Mouse (Mus musculus) embryonic facial prominence, embryonic 14.5 days (tissue): Measurements from ENCODE around the gene Slc6a16. TPM values are rescaled to one million over a fixed set of nuclear protein-coding genes. Genes with fewer than 3 reads are reported as not detected.
A peak's percentile ranks its signal among the peaks of the same experiment; 100 is the strongest.

Experiments used
- ATAC-seq: fragments of 200-750 bp; cut with Nextera tagmentation; 2 replicates; pipeline ENCODE4 v1.8.0; 2017; ENCODE audit warnings: low read depth, moderate number of reproducible peaks, moderate TSS enrichment
- DNase-seq: peaks from one replicate; pipeline ENCODE4 v3.0.0-alpha.2; 2015; ENCODE audit warnings: low spot score
- H3K27ac ChIP-seq: fragments of 300-500 bp; sonication (generic); replicated peaks from 2 replicates; pipeline ENCODE4 v1.5.1; 2014; ENCODE audit warnings: low read depth, mild to moderate bottlenecking, low read length, moderate library complexity
- H3K27me3 ChIP-seq: fragments of 300-500 bp; sonication (generic); replicated peaks from 2 replicates; pipeline ENCODE4 v1.6.1; 2014; ENCODE audit warnings: low read length; ENCODE audit not compliant: control insufficient read depth, insufficient read depth
- H3K36me3 ChIP-seq: fragments of 300-500 bp; sonication (generic); 2 replicates; pipeline ENCODE4 v1.6.1; 2014; ENCODE audit warnings: low read length, mixed read lengths; ENCODE audit not compliant: control insufficient read depth, insufficient read depth
- H3K4me1 ChIP-seq: fragments of 300-500 bp; sonication (generic); 2 replicates; pipeline ENCODE4 v1.6.1; 2014; ENCODE audit warnings: antibody characterized with exemption, low read length; ENCODE audit not compliant: control insufficient read depth, insufficient read depth
- H3K4me2 ChIP-seq: fragments of 300-500 bp; sonication (generic); 2 replicates; pipeline ENCODE4 v1.6.1; 2014; ENCODE audit warnings: low read depth, mild to moderate bottlenecking, low read length, moderate library complexity, mixed read lengths
- H3K4me3 ChIP-seq: fragments of 300-500 bp; sonication (generic); 2 replicates; pipeline ENCODE4 v1.5.1; 2014; ENCODE audit warnings: low read depth, mild to moderate bottlenecking, low read length
- H3K9ac ChIP-seq: fragments of 300-500 bp; sonication (generic); 2 replicates; pipeline ENCODE4 v1.6.1; 2014; ENCODE audit warnings: low read depth, mild to moderate bottlenecking, low read length, moderate library complexity, mixed read lengths
- H3K9me3 ChIP-seq: fragments of 300-500 bp; sonication (generic); 2 replicates; pipeline ENCODE4 v1.6.1; 2016; ENCODE audit warnings: low read length; ENCODE audit not compliant: control insufficient read depth
- WGBS: fragments of 180-500 bp; shearing (Covaris S2); extraction: QIAGEN DNeasy Blood & Tissue Kit; methylation state at CpG from one replicate; pipeline ENCODE4 v1.1.7; 2014; 5-methylcytosine and 5-hydroxymethylcytosine counted together
- polyA plus RNA-seq: library from polyadenylated mRNA; unstranded; fragments of >200 nt; fragmentation: Nextera tagmentation; extraction: Ambion mirVana; gene quantifications from 2 replicates; pipeline ENCODE4 v1.2.1, GENCODE M21; 2014

Slc6a16 gene
- polyA plus RNA-seq, 1 experiment from 2014 or later: 0.11 TPM

- 5% methylated on average over 21 of the region's 21 CpGs for WGBS
- H3K9ac ChIP-seq: peak overlapping the region; percentile 55
- peak overlapping the region; percentile 53 for H3K4me2 ChIP-seq
- peaks cover 15% of the 10 kb centered on the region; the same call in 1 of the 2 replicates for H3K4me1 ChIP-seq
- DNase-seq: peak; percentile 87
- no peaks in the 10 kb centered on the region for H3K9me3 ChIP-seq
- H3K36me3 ChIP-seq: peaks cover 32% of the 10 kb centered on the region
- peak overlapping the region; percentile 29 for H3K4me3 ChIP-seq
- H3K27ac ChIP-seq: peak overlapping the region; percentile 67
- peaks cover 3% of the 10 kb centered on the region; the same call in 1 of the 2 replicates for H3K27me3 ChIP-seq
- peak; percentile 85 for ATAC-seq
These were observed 5.8 kb upstream of the Slc6a16 start for GRCm38 (mm10) chr7:45234922-45235571.

- H3K4me1 ChIP-seq: peaks cover 18% of the 10 kb centered on the region
- DNase-seq: no peak
- peak overlapping the region; percentile 29 for H3K4me3 ChIP-seq
- peak overlapping the region; percentile 67; the same call in 1 of the 2 replicates for H3K27ac ChIP-seq
- peaks cover 3% of the 10 kb centered on the region; the same call in 1 of the 2 replicates for H3K27me3 ChIP-seq
- H3K9ac ChIP-seq: peak overlapping the region; percentile 55
- H3K4me2 ChIP-seq: peak overlapping the region; percentile 53
- no peaks in the 10 kb centered on the region for H3K9me3 ChIP-seq
- ATAC-seq: peak; percentile 5; the same call in 1 of the 2 replicates
- H3K36me3 ChIP-seq: peaks cover 31% of the 10 kb centered on the region
- 26% methylated on average over 17 of the region's 17 CpGs for WGBS
These were observed 5.2 kb upstream of the Slc6a16 start for GRCm38 (mm10) chr7:45235656-45236180.

GRCm38 (mm10) chr7:45237747-45238699, 2.9 kb upstream of the Slc6a16 start:
- no peak overlapping the region for H3K27ac ChIP-seq
- ATAC-seq: no peak
- peaks cover 3% of the 10 kb centered on the region; the same call in 1 of the 2 replicates for H3K27me3 ChIP-seq
- no peak for DNase-seq
- no peak overlapping the region for H3K4me3 ChIP-seq
- peaks cover 23% of the 10 kb centered on the region for H3K4me1 ChIP-seq
- H3K9me3 ChIP-seq: no peaks in the 10 kb centered on the region
- H3K4me2 ChIP-seq: no peak overlapping the region
- 74% methylated on average over 17 of the region's 17 CpGs for WGBS
- peaks cover 8% of the 10 kb centered on the region for H3K36me3 ChIP-seq
- H3K9ac ChIP-seq: no peak overlapping the region

- H3K9me3 ChIP-seq: no peaks in the 10 kb centered on the region
- WGBS: 39% methylated on average over 20 of the region's 20 CpGs
- H3K4me3 ChIP-seq: no peak within 1 kb of the TSS
- ATAC-seq (no peak), DNase-seq (no peak)
- peaks cover 3% of the 10 kb centered on the region; the same call in 1 of the 2 replicates for H3K27me3 ChIP-seq
- H3K27ac ChIP-seq: no peak within 1 kb of the TSS
- H3K4me2 ChIP-seq: no peak within 1 kb of the TSS
- H3K4me1 ChIP-seq: peaks cover 18% of the 10 kb centered on the region
- no peak within 1 kb of the TSS for H3K9ac ChIP-seq
- H3K36me3 ChIP-seq: peaks cover under 1% of the 10 kb centered on the region; the same call in 1 of the 2 replicates
These were observed 2.0 kb upstream of the Slc6a16 start, which contains the start of gene Cd37 for GRCm38 (mm10) chr7:45238723-45239496. Gene Cd37 (minus strand): TSS chr7:45239115.

GRCm38 (mm10) chr7:45240109-45240508, 776 bp upstream of the Slc6a16 start:
- ATAC-seq (no peak), DNase-seq (no peak)
- Histone ChIP-seq H3K9me3 (no peaks in the 10 kb centered on the region), H3K4me2 (no peak overlapping the region; the same call in 1 of the 2 replicates), H3K27ac (no peak overlapping the region), H3K4me1 (peaks cover 13% of the 10 kb centered on the region), H3K27me3 (peaks cover 3% of the 10 kb centered on the region; the same call in 1 of the 2 replicates), H3K4me3 (no peak overlapping the region), H3K36me3 (no peaks in the 10 kb centered on the region), H3K9ac (no peak overlapping the region)
- 83% methylated on average over 7 of the region's 7 CpGs for WGBS

- WGBS: 71% methylated on average over 6 of the region's 6 CpGs
- ATAC-seq (no peak), DNase-seq (no peak)
- Histone ChIP-seq H3K4me3 (peak overlapping the region; percentile 27; the same call in 1 of the 2 replicates), H3K27ac (no peak overlapping the region), H3K4me1 (peaks cover 8% of the 10 kb centered on the region), H3K36me3 (no peaks in the 10 kb centered on the region), H3K9me3 (no peaks in the 10 kb centered on the region), H3K27me3 (no peaks in the 10 kb centered on the region), H3K4me2 (peak overlapping the region; percentile 63), H3K9ac (peak overlapping the region; percentile 48; the same call in 1 of the 2 replicates)
These were observed 484 bp downstream of the Slc6a16 start for GRCm38 (mm10) chr7:45241389-45241749.

GRCm38 (mm10) chr7:45247666-45248065, 6.8 kb downstream of the Slc6a16 start:
- Histone ChIP-seq H3K36me3 (no peaks in the 10 kb centered on the region), H3K27me3 (no peaks in the 10 kb centered on the region), H3K27ac (no peak overlapping the region), H3K4me1 (no peaks in the 10 kb centered on the region), H3K4me2 (no peak overlapping the region), H3K9ac (no peak overlapping the region), H3K9me3 (no peaks in the 10 kb centered on the region), H3K4me3 (no peak overlapping the region)
- no peak for ATAC-seq
- 37% methylated on average over 3 of the region's 3 CpGs for whole genome bisulfite sequencing
- no peak for DNase-seq

- DNase-seq (no peak), ATAC-seq (no peak)
- H3K4me2 ChIP-seq: no peak overlapping the region
- no peak overlapping the region for H3K9ac ChIP-seq
- H3K27ac ChIP-seq: no peak overlapping the region
- no peaks in the 10 kb centered on the region for H3K27me3 ChIP-seq
- H3K4me3 ChIP-seq: no peak overlapping the region
- no peaks in the 10 kb centered on the region for H3K4me1 ChIP-seq
- 84% methylated on average over 8 of the region's 8 CpGs for WGBS
- H3K9me3 ChIP-seq: no peaks in the 10 kb centered on the region
- no peaks in the 10 kb centered on the region for H3K36me3 ChIP-seq
These were observed 12.9 kb downstream of the Slc6a16 start for GRCm38 (mm10) chr7:45253806-45254205.
